In the genomic region with DNA sequence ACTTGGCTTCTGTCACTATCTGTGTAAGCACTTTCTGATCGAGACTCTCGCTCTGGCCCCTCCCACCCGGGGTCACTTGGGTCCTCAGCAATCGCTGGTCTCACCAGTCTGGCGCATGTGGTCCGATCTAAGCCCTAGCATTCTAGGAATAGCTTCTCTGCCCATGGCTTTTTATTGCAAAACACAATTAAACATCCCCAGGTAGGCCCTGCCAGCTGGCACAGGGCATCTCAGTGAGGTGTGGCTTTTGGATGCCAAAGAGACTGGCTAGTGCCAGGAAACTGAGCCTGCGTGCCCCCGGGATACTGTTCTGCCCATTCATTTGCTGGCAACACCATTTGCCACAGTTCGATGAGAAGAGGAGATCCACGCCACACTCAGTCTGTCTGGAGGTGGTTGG, we compare ENCODE assay signal across 15 mouse cellular contexts. TPM values are rescaled to one million over a fixed set of nuclear protein-coding genes. Genes with fewer than 3 reads are reported as not detected.
DNase-seq lines count a peak whose midpoint lies in the region.
"Had no signal": no experiment of that assay in that cellular context is flagged by ENCODE, and none has a peak within 500 bp of the region (broad histone marks: within the 10 kb centered on the region; RNA-seq: fewer than 3 reads in every experiment).

No protein-coding gene starts in this region.

- DNase-seq in adrenal gland, postnatal 14 days: peak; percentile 72
- DNase-seq in adrenal gland, adult 18-20 months (ENCODE audit: low spot score in 2 of 2): no peak
- peak; percentile 8 to 11 for DNase-seq in lung, adult 18-20 months
- DNase-seq in lung, postnatal 10 days: no peak
- peak; percentile 74 to 82 for DNase-seq in cerebellum, adult 18-20 months
- peak; percentile 17 to 22 for DNase-seq in cerebellum, postnatal 4 days (ENCODE audit: low spot score in 2 of 2)
- DNase-seq in thymus, postnatal 36 days: no peak
- no peak for DNase-seq in layer of hippocampus, adult 18-20 months (ENCODE audit: low spot score in 2 of 2)
- DNase-seq: heart, adult 11 months; heart, postnatal 10 days; kidney, adult 9 months; kidney, postnatal 4 days; layer of hippocampus, postnatal 36 days; right cerebral cortex, adult 18-20 months; thymus, postnatal 25 days had no signal

RNA-seq across cellular contexts. Expression of a gene that starts 35.9 kb away (rescaled TPM):
- 119 and 187 TPM in 2 replicates for total RNA-seq in adrenal gland, postnatal 14 days (2021)
- total RNA-seq in adrenal gland, adult 18-20 months (2021): 10 to 100 TPM; 15.2 to 22.1 TPM
- 10 to 100 TPM; 42.7 to 46.4 TPM for total RNA-seq in layer of hippocampus, adult 18-20 months (2021)

RNA-seq across cellular contexts. Expression of a gene that starts 39.1 kb away (rescaled TPM):
- total RNA-seq in adrenal gland, postnatal 14 days (2021): not detected in 2 replicates
- not detected for total RNA-seq in adrenal gland, adult 18-20 months (2021)
- under 1 TPM; 0.10 to 0.20 TPM for total RNA-seq in layer of hippocampus, adult 18-20 months (2021)
- total RNA-seq: heart, postnatal 10 days had no signal

Comparison
In these comparisons a context has a peak if more than half of its experiments do, and no peak if none do; other contexts are left out.
1. DNase-seq: peak in adrenal gland, postnatal 14 days (single experiment), lung, adult 18-20 months (2 of 2), cerebellum, adult 18-20 months (2 of 2) and cerebellum, postnatal 4 days (2 of 2); none in adrenal gland, adult 18-20 months (0 of 2), lung, postnatal 10 days (single experiment), thymus, postnatal 36 days (0 of 2) and layer of hippocampus, adult 18-20 months (0 of 2).